Mouse (Mus musculus) G1E (cell line): ENCODE data around the gene 2610301B20Rik.

Experiments used
- CTCF ChIP-seq: IDR thresholded peaks from 2 replicates; pipeline ENCODE4 v1.5.1; 2012; ENCODE audit warnings: low read depth, low read length, inconsistent platforms, mixed read lengths
- GATA2 ChIP-seq: IDR thresholded peaks from 2 replicates; pipeline ENCODE4 v1.6.1; 2012; ENCODE audit warnings: low read depth, low read length, inconsistent platforms, borderline replicate concordance
- POLR2AphosphoS5 ChIP-seq: IDR thresholded peaks from 2 replicates; pipeline ENCODE4 v1.6.1; 2012; ENCODE audit warnings: low read depth, low read length, inconsistent platforms; ENCODE audit not compliant: insufficient replicate concordance
- TAL1 ChIP-seq: conservative IDR thresholded peaks from 2 replicates; pipeline ENCODE4 v1.6.1; 2012; ENCODE audit warnings: low read depth, low read length, inconsistent platforms, mixed read lengths

- TF ChIP-seq TAL1 (no peak), CTCF (no peak), POLR2AphosphoS5 (no peak), GATA2 (no peak)
Measured at GRCm38 (mm10) chr4:10883740-10884408, 9.6 kb downstream of the 2610301B20Rik start.
